In the genomic region with DNA sequence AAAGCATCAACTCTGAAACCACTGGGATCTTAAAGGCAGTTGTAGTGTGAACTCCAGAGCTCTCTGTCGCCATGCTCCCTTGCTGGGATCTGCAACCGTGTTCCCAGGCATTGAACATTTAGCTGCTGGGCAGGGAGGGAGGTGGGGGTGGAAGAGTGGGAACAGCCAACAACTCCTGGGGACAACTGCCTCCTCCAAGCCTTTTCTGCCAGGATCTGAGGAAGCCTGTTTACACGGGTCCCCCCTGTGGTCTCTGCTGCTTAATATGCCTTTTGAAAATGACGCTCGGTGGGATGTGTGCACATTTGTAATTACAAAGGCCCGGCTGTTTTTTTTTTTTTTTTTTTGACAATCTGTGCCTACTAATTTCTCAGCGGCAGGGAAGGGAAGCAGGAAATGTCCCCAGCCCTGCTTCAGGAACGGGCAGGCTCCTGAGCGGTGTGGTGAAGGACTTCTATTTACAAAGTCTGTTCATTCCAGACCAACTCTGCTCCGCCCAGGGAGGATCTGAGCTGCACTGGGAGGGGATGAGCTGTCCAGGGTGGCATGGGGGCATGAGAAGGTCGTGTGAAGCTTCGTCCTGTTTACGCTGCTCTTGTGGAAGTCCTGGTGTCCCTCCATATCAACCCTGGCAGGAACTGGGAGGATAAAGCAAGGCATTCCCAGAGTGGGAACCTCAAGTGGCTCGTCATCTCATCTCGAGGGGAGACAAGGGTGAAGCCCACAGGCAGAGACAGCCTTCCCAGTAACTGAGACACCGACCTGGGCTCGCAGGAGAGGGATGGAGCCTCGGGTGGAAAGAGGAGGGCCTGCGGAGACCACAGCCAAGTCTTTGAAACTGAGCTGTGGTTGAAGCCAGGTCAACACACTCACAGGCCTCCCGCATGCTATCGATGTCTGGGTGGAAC, we compare ENCODE assay signal across 7 mouse cellular contexts.
A peak's percentile ranks its signal among the peaks of the same experiment; 100 is the strongest.
DNase-seq lines count a peak whose midpoint lies in the region; ATAC-seq and TF ChIP-seq lines count a peak whose summit lies in the region.

No protein-coding gene starts in this region.

- no peak for TF ChIP-seq POLR2A in limb, embryonic 14.5 days (IDR thresholded peaks at IDR 0.05; ENCODE audit: borderline replicate concordance, extremely low read depth, insufficient read depth, insufficient read length)

- intact Hi-C loops in left cerebral cortex, postnatal 4 days (cut with DNase I) = loop anchor here (10.0 kb wide), 1 partner anchor 119 kb away; no protein-coding TSS in a partner anchor

- H3K9me3 ChIP-seq in forebrain, embryonic 15.5 days = no peaks in the 10 kb centered on the region
- 0 out of 2 replicates have a peak, but pooled peaks cover 3% of the 10 kb centered on the region for H3K9me3 ChIP-seq in limb, embryonic 14.5 days (ENCODE audit: control insufficient read depth, low read length)

- ATAC-seq in forebrain, embryonic 15.5 days (replicated peaks) = peak; percentile 71
- no peak for ATAC-seq in limb, embryonic 14.5 days (ENCODE audit: low FRiP score, low read depth)

- 34% methylated on average over 21 of the region's 21 CpGs for WGBS in forebrain, embryonic 15.5 days
- WGBS in limb, embryonic 14.5 days = 33% methylated on average over 21 of the region's 21 CpGs

- DNase-seq in left cerebral cortex, postnatal 4 days = peak; percentile 81
- DNase-seq in left cerebral cortex, adult 9 months (ENCODE audit: low spot score in 2 of 2) = no peak
- no peak for DNase-seq in limb, embryonic 14.5 days (ENCODE audit: low spot score)
- DNase-seq in retina, postnatal 1 day = peak; percentile 47
- no peak for DNase-seq in urinary bladder, postnatal 4 days (ENCODE audit: low spot score in 2 of 2)
- DNase-seq in natural killer cell, adult 2 months (ENCODE audit: low spot score in 2 of 2) = no peak

- no peaks in the 10 kb centered on the region for H3K36me3 ChIP-seq in forebrain, embryonic 15.5 days
- H3K36me3 ChIP-seq in limb, embryonic 14.5 days (ENCODE audit: control insufficient read depth, insufficient read depth, low read length) = no peaks in the 10 kb centered on the region

- peak overlapping the region; percentile 82 for H3K27ac ChIP-seq in forebrain, embryonic 15.5 days (replicated peaks)
- peak overlapping the region; percentile 67 for H3K27ac ChIP-seq in limb, embryonic 14.5 days (replicated peaks; ENCODE audit: low read depth, low read length)

- H3K4me1 ChIP-seq in forebrain, embryonic 15.5 days = peaks cover 50% of the 10 kb centered on the region
- peaks cover 34% of the 10 kb centered on the region for H3K4me1 ChIP-seq in limb, embryonic 14.5 days (ENCODE audit: control insufficient read depth, insufficient read depth, low read length)

- no peak overlapping the region for H3K4me3 ChIP-seq in forebrain, embryonic 15.5 days
- no peak overlapping the region for H3K4me3 ChIP-seq in limb, embryonic 14.5 days (replicated peaks; ENCODE audit: low read length)

- H3K27me3 ChIP-seq in forebrain, embryonic 15.5 days = no peaks in the 10 kb centered on the region
- H3K27me3 ChIP-seq in limb, embryonic 14.5 days (ENCODE audit: control insufficient read depth, insufficient read depth, low read length) = no peaks in the 10 kb centered on the region

- 0 out of 2 replicates have a peak overlapping the region, but pooled peaks have one; percentile 2 for H3K9ac ChIP-seq in forebrain, embryonic 15.5 days (replicated peaks)
- H3K9ac ChIP-seq in limb, embryonic 14.5 days (ENCODE audit: low read depth, low read length, severe bottlenecking) = no peak overlapping the region

- no peak overlapping the region for H3K4me2 ChIP-seq in forebrain, embryonic 15.5 days (replicated peaks)
- H3K4me2 ChIP-seq in limb, embryonic 14.5 days (replicated peaks; ENCODE audit: low read depth, low read length, severe bottlenecking) = no peak overlapping the region

Comparison
In these comparisons a context has a peak if more than half of its experiments do, and no peak if none do; other contexts are left out.
1. DNase-seq: peak in left cerebral cortex, postnatal 4 days (single experiment) and retina, postnatal 1 day (single experiment); none in left cerebral cortex, adult 9 months (0 of 2), limb, embryonic 14.5 days (single experiment), urinary bladder, postnatal 4 days (0 of 2) and natural killer cell, adult 2 months (0 of 2).